9 mouse cellular contexts compared by ENCODE assay signal in the genomic region with DNA sequence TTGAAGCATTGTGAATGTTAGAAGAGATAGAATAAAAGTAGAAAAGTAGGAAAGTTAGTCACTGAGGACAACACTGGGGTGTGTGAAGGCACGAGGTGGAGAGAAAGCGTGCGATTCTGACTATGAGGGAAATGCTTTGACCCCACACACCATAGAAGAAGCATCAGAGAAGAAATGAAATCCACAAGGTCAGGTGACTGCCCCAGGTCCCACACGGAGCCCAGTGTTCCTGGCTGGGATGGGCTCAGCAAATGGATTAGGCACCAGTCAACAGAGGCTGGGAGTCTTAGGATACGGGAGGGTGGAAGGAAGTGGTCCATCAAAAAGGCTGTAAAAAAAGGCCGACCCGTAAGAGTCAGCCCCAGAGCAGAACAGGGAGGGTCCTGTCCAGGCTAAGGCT. TPM values are rescaled to one million over a fixed set of nuclear protein-coding genes. Genes with fewer than 3 reads are reported as not detected.
DNase-seq lines count a peak whose midpoint lies in the region; ATAC-seq lines count a peak whose summit lies in the region.
"Had no signal": no experiment of that assay in that cellular context is flagged by ENCODE, and none has a peak within 500 bp of the region (broad histone marks: within the 10 kb centered on the region; RNA-seq: fewer than 3 reads in every experiment).

No protein-coding gene starts in this region.

- H3K4me1 ChIP-seq in hindbrain, embryonic 13.5 days (replicated peaks) = peaks cover 34% of the 10 kb centered on the region
- H3K4me1 ChIP-seq in hindbrain, embryonic 14.5 days (replicated peaks; ENCODE audit: control insufficient read depth, insufficient read depth, low read length) = no peaks in the 10 kb centered on the region
- H3K4me1 ChIP-seq in lung, embryonic 16.5 days (replicated peaks; ENCODE audit: control insufficient read depth, insufficient read depth, low read length) = peaks cover 11% of the 10 kb centered on the region
- H3K4me1 ChIP-seq in brown adipose tissue, adult 24 weeks (ENCODE audit: control insufficient read depth, insufficient read depth, insufficient read length, low read length) = peaks cover 29% of the 10 kb centered on the region
- H3K4me1 ChIP-seq in liver, embryonic 15.5 days (replicated peaks) = peaks cover 21% of the 10 kb centered on the region

- no peaks in the 10 kb centered on the region for H3K27me3 ChIP-seq in hindbrain, embryonic 13.5 days
- H3K27me3 ChIP-seq in hindbrain, embryonic 14.5 days (ENCODE audit: control insufficient read depth, insufficient read depth, low read length) = no peaks in the 10 kb centered on the region
- no peaks in the 10 kb centered on the region for H3K27me3 ChIP-seq in lung, embryonic 16.5 days (ENCODE audit: control insufficient read depth, insufficient read depth, low read depth, low read length)
- peaks cover 2% of the 10 kb centered on the region; the same call in 1 of the 2 replicates for H3K27me3 ChIP-seq in liver, embryonic 15.5 days

- no peak for DNase-seq in hindbrain, embryonic 14.5 days (ENCODE audit: low spot score)
- DNase-seq in lung, postnatal 36 days = no peak
- DNase-seq in urinary bladder, postnatal 14 days (ENCODE audit: low spot score) = no peak
- DNase-seq in adrenal gland, postnatal 14 days = no peak

- WGBS in hindbrain, embryonic 13.5 days = 86% methylated on average over 7 of the region's 7 CpGs
- WGBS in hindbrain, embryonic 14.5 days = 90% methylated on average over 7 of the region's 7 CpGs
- 63% methylated on average over 7 of the region's 7 CpGs for WGBS in lung, embryonic 16.5 days
- 41% methylated on average over 7 of the region's 7 CpGs for WGBS in liver, embryonic 15.5 days (ENCODE audit: insufficient replicate concordance)

- peaks cover 2% of the 10 kb centered on the region; the same call in 1 of the 2 replicates for H3K36me3 ChIP-seq in hindbrain, embryonic 13.5 days
- no peaks in the 10 kb centered on the region for H3K36me3 ChIP-seq in hindbrain, embryonic 14.5 days (replicated peaks; ENCODE audit: control insufficient read depth, insufficient read depth)
- H3K36me3 ChIP-seq in lung, embryonic 16.5 days (ENCODE audit: control insufficient read depth, insufficient read depth, low read length) = no peaks in the 10 kb centered on the region
- no peaks in the 10 kb centered on the region for H3K36me3 ChIP-seq in liver, embryonic 15.5 days (replicated peaks)

- H3K4me2 ChIP-seq in hindbrain, embryonic 13.5 days = no peak overlapping the region
- H3K4me2 ChIP-seq in hindbrain, embryonic 14.5 days (replicated peaks) = no peak overlapping the region
- H3K4me2 ChIP-seq in lung, embryonic 16.5 days (ENCODE audit: low read depth, low read length) = 0 out of 2 replicates have a peak overlapping the region, but pooled peaks have one; percentile 7
- peak overlapping the region; percentile 32; the same call in 1 of the 2 replicates for H3K4me2 ChIP-seq in liver, embryonic 15.5 days

- H3K27ac ChIP-seq in hindbrain, embryonic 13.5 days = peak overlapping the region; percentile 26
- no peak overlapping the region for H3K27ac ChIP-seq in hindbrain, embryonic 14.5 days
- peak overlapping the region; percentile 83 for H3K27ac ChIP-seq in lung, embryonic 16.5 days (ENCODE audit: low read length)
- peak overlapping the region; percentile 72 for H3K27ac ChIP-seq in brown adipose tissue, adult 24 weeks (replicated peaks; ENCODE audit: low read depth, low read length)
- peak overlapping the region; percentile 64 for H3K27ac ChIP-seq in liver, embryonic 15.5 days (replicated peaks)

- H3K9ac ChIP-seq in hindbrain, embryonic 13.5 days = no peak overlapping the region
- H3K9ac ChIP-seq in hindbrain, embryonic 14.5 days = no peak overlapping the region
- no peak overlapping the region for H3K9ac ChIP-seq in lung, embryonic 16.5 days (ENCODE audit: low read length)
- no peak overlapping the region for H3K9ac ChIP-seq in liver, embryonic 15.5 days

- no peak overlapping the region for H3K4me3 ChIP-seq in hindbrain, embryonic 13.5 days
- no peak overlapping the region for H3K4me3 ChIP-seq in hindbrain, embryonic 14.5 days (replicated peaks; ENCODE audit: low read length)
- no peak overlapping the region for H3K4me3 ChIP-seq in lung, embryonic 16.5 days (ENCODE audit: low read length)
- peak overlapping the region; percentile 26 for H3K4me3 ChIP-seq in brown adipose tissue, adult 24 weeks (ENCODE audit: insufficient read depth, low read depth, low read length)
- peak overlapping the region; percentile 9; the same call in 1 of the 2 replicates for H3K4me3 ChIP-seq in liver, embryonic 15.5 days (replicated peaks)

- ATAC-seq in hindbrain, embryonic 13.5 days (ENCODE audit: low FRiP score) = no peak
- ATAC-seq in hindbrain, embryonic 14.5 days (ENCODE audit: low FRiP score) = no peak
- ATAC-seq in lung, embryonic 16.5 days (ENCODE audit: low read depth) = peak; percentile 21; the same call in 1 of the 2 replicates
- no peak for ATAC-seq in liver, embryonic 15.5 days (ENCODE audit: insufficient read depth)
- ATAC-seq: forebrain, embryonic 14.5 days had no signal

- no peaks in the 10 kb centered on the region for H3K9me3 ChIP-seq in hindbrain, embryonic 13.5 days
- H3K9me3 ChIP-seq in hindbrain, embryonic 14.5 days (ENCODE audit: control insufficient read depth, low read length) = no peaks in the 10 kb centered on the region
- no peaks in the 10 kb centered on the region for H3K9me3 ChIP-seq in lung, embryonic 16.5 days (ENCODE audit: control insufficient read depth, low read length)
- H3K9me3 ChIP-seq in liver, embryonic 15.5 days (replicated peaks) = no peaks in the 10 kb centered on the region

RNA-seq across cellular contexts. Expression of gene Rassf2, which starts 9.6 kb away (rescaled TPM):
- 29.6 and 30.6 TPM in 2 replicates for polyA plus RNA-seq in hindbrain, embryonic 13.5 days (2015; fragmentation: Nextera tagmentation; extraction: Ambion mirVana)
- 28.2 and 29.0 TPM in 2 replicates for polyA plus RNA-seq in hindbrain, embryonic 14.5 days (2014; fragmentation: Nextera tagmentation; extraction: Ambion mirVana)
- polyA plus RNA-seq in lung, embryonic 16.5 days (2015; fragmentation: Nextera tagmentation; extraction: Ambion mirVana) = 14.5 and 14.6 TPM in 2 replicates
- 7.8 and 18.5 TPM in 2 replicates for polyA plus RNA-seq in brown adipose tissue, adult 24 weeks (2012; ENCODE audit: insufficient read depth, insufficient read length, missing spikeins)
- 2.8 and 2.9 TPM in 2 replicates for polyA plus RNA-seq in liver, embryonic 15.5 days (2015; fragmentation: Nextera tagmentation; extraction: Ambion mirVana)
- total RNA-seq in adrenal gland, postnatal 14 days (2021) = 9.4 and 22.2 TPM in 2 replicates

Comparison
In these comparisons a context has a peak if more than half of its experiments do, and no peak if none do; other contexts are left out.
1. H3K4me2 ChIP-seq: peak in lung, embryonic 16.5 days (single experiment) and liver, embryonic 15.5 days (single experiment); none in hindbrain, embryonic 13.5 days (single experiment) and hindbrain, embryonic 14.5 days (single experiment).
2. H3K4me3 ChIP-seq: peak in brown adipose tissue, adult 24 weeks (single experiment) and liver, embryonic 15.5 days (single experiment); none in hindbrain, embryonic 13.5 days (single experiment), hindbrain, embryonic 14.5 days (single experiment) and lung, embryonic 16.5 days (single experiment).